Mouse (Mus musculus) kidney, postnatal 10 days (tissue): ENCODE measurements around the gene Bcl2l15.
"Not testable (repeated sequence)": the region's sequence is repeated elsewhere in the genome, so short reads cannot be mapped to it uniquely, and the experiment has no call there.

Experiments used
- DNase-seq: peaks from one replicate; pipeline ENCODE4 v3.0.0; 2021; ENCODE audit warnings: mixed read lengths

Gene Bcl2l15

DNA sequence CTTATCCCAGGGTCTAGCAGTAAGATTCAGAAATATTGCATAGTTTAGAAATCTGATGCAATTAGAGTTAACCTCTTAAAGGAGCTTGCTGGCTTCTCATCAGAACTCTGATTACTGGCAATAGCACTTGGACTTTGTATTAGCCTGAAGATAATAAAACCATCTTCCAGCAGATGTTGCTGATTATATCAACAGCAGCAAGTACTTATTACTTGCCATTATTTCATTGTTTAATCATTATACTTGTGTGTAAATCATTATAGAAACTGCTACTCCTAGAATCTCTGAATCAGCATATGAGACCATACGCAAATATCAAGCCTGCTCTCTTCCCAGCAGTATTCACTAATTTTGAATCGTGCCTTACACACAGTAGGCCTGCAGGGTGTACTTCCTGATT lies 1.6 kb downstream of the Bcl2l15 start:
- no peak for DNase-seq

DNA sequence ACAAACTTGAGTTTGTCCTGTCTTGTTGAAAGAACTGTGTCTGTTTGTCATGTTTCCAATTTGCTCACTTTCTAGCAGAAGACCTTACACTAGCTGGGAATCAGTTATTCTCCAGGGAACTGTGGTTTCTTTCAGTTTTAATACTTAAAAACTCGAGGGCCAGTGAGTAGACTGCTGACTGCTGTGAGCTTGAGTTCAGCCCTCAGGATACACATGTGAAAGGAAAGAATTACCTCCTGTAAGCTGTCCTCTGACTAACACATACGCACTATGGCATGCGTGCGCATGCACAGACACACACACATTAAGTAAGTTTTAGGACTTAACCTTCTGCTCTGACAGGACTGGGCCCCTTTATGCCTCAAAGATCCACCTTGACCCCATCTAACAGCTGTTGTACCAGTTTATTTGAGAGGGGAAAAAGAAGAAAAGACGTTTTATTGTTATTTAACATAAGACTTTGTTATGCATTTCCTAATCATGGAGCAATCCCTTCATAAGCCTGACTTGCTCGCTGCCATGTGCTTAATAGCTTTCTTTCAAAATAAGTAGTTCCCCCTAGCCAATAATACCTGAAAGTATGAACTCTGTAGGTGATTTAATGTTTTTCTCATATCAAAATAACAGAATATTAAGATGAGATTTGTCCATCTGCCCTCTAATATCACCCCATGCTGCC lies 3.0 kb downstream of the Bcl2l15 start:
- no peak for DNase-seq

DNA sequence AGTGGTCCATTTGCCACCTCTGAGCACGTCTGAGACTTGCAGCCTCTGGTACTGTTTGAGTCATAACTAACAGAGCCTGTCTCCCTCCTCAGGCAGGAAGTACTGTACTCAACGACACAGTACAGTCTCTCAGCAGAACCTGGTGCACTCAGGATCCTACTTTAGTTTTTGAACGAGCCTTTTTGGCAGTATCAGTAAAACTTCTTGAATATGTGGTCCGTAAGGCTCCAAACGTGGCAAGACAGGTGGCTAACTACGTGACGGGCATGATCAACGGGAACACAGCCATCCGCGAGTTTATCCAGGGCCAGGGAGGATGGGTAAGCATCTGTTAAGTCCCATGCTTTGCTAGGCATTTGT lies 3.5 kb downstream of the Bcl2l15 start:
- no peak for DNase-seq

DNA sequence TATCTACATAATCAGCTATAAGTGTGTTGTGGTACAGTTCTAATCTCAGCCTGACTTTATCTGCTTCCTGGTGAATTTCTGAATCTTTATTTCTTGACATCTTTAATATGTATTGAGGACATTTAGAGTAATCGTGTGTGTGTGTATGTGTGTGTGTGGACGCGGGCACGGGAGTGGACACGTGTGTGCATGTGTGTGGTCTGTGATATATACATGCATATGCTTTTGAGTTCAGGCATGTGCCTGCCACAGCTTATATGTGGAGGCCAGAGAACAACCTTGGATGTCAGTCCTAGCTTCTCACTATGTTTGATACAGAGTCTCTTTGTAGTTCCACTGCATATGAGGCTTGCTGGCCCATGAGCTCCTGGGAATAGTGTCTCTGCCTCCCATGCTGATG lies 4.1 kb downstream of the Bcl2l15 start:
- no peak for DNase-seq

DNA sequence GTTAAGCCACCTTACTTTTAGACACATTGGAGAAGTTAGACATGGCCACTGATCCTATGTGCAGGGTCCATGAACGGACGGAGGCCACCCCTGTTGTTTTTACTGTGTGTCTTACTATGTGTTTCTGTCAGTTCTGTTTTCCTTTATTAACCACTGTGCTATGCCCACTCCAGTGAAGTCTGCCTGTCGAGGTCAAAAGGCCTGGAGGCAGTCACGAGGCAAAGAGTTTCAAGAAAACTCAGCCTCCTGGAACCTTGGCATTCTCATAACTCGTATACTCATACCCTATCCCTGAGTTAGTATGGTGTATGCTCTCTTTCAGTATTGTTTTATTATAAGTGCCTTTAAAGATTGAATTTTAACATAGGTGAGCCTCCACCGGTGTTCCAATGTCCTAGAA lies 7.3 kb downstream of the Bcl2l15 start:
- no peak for DNase-seq

GRCm38 (mm10) chr3:103840195-103840594 lies 7.8 kb downstream of the Bcl2l15 start:
- DNase-seq = not testable (repeated sequence)

GRCm38 (mm10) chr3:103840946-103841345 lies 8.5 kb downstream of the Bcl2l15 start:
- not testable (repeated sequence) for DNase-seq

- peak; percentile 13 for DNase-seq
Measured at GRCm38 (mm10) chr3:103850644-103851363, 18.4 kb downstream of the Bcl2l15 start.

DNA sequence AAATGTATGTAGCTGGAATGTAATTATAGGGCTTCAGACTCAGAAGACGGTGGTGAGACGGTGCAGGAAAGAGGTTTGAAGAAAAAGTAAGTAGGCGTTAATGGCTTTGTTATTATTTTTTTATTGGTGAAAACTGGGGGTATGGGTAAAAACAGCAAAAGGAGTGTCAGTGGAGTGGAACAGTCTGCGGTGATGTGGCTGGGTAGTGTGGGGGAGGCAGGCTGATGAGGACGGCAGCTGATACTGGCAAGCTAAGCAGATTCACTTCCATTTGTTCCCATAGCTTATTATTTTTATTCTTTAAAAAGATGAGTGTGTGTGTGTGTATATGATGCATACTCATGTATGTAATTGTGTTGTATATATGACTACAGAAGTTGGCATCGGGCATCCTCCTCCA lies 19.1 kb downstream of the Bcl2l15 start:
- DNase-seq = no peak

GRCm38 (mm10) chr3:103851882-103852281 lies 19.5 kb downstream of the Bcl2l15 start:
- DNase-seq = no peak

DNA sequence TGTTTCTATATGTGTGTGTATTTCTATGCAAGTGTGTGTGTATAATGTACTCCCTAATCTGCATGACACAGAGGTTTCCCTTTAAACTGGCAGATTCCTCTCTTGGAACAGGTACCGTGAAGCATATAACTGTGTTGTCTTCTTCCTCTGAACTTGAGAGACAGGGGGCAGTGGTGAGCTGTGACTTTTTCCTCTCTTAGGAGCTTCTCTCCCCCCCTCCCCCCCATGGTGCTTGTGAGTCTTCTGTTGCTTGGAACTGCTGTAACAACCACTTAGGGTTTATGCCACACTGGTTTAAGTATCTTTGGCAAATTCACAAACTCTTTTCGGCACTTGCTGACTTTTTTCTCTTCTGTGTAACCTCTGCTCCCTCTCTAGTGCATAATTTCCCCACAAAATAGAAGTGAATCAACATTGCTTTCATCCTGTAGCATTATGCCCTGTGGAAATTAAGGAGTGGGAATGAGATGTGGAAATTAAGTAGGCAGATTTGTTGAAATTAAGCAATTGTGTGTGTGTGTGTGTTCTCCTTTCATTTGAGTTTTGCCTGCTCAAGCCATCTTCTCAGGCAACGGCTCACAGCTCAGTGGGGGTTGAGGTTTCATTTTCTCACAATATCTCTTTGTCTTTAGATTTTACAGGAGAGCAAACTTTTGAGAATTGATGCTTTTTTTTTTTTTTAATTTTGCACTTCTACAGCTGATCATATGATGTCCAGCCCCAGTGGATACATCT lies 20.3 kb downstream of the Bcl2l15 start:
- DNase-seq = peak; percentile 74

DNA sequence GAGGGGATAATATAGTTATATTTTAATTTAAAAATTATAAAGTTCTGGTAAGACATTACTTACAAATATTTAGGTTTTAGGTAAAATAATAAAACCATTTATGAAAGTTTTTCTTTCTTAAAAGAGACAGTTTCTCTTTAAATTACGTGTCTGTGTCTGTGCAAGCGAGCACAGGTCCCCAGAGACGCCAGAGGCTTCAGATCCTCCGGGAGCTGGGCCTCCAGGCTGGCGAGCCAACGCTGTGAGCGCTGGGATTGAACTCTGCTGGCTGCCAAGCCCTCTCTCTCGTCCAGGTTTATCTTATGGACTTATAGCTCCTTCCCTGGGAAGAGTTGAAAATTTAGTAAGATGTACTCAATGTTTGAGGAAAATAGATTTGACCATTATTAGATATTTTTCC lies 21.4 kb downstream of the Bcl2l15 start:
- no peak for DNase-seq

DNA sequence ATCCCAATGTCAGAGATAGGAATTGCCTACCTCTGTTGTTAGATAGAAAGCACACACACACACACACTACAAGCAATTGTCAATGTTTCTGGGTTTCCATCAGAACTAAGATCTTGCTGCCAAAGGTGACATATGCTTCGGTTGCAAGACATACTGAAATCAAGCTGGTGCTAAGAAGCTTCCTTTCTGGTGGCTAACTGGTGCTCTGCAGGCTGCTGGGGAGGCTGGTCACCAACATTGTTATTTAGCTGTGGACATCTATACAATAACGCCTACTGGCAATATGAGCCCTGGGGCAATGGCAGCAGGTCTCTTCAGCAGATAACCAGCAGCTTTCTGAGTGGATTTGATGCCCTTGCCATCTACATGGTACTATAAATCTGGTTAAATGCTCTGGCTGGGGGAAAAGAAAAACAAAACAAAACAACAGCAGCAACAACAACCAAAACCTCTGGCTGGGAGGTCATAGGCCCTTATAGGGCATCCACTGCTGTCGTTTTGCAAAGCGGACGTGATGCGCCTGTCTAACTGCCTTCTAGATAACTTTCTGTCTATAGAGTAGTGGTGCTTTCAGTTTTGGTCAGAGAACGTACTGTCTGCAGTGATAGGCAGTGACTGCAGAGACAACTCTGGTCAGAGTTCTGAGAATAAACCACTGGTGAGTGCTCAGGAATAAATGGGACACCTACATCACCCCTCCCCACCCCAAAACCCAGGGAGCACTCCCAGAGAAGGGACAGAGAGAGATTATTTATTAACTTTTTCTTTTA lies 24.8 kb downstream of the Bcl2l15 start:
- DNase-seq = no peak

GRCm38 (mm10) chr3:103857977-103858563 lies 25.7 kb downstream of the Bcl2l15 start:
- DNase-seq = no peak

GRCm38 (mm10) chr3:103858881-103859801 lies 26.7 kb downstream of the Bcl2l15 start, which contains the start of gene Ptpn22:
Gene Ptpn22, plus strand, starts transcription at chr3:103859795.
- DNase-seq = peak; percentile 9

- DNase-seq = peak; percentile 13
Measured at GRCm38 (mm10) chr3:103859851-103860391, 27.5 kb downstream of the Bcl2l15 start.

DNA sequence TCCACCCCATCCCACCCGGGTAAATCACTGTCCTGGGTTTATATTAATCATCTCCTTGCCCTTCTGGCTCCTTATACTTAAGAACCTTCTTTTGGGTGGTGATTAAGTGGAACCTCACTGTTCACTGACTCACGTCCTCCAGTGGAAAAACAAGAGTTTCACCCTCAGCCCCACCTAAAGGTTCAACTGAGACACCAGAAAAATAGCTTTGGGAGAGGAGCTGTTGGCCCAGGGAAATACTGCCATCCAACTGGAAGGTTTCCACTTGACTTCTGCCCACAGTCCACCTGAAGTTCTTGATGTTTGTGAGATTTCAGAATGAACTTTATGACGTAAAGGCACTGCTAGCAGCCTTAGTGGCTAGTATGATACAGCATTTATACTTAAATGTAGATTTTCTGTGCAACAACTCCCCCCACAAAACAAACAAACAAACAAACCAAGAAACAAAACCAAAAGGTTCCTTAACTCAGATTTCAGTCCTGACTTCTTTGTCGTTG lies 30.4 kb downstream of the Bcl2l15 start:
- no peak for DNase-seq

- DNase-seq = peak; percentile 12
Measured at GRCm38 (mm10) chr3:103864200-103864599, 31.8 kb downstream of the Bcl2l15 start.

DNA sequence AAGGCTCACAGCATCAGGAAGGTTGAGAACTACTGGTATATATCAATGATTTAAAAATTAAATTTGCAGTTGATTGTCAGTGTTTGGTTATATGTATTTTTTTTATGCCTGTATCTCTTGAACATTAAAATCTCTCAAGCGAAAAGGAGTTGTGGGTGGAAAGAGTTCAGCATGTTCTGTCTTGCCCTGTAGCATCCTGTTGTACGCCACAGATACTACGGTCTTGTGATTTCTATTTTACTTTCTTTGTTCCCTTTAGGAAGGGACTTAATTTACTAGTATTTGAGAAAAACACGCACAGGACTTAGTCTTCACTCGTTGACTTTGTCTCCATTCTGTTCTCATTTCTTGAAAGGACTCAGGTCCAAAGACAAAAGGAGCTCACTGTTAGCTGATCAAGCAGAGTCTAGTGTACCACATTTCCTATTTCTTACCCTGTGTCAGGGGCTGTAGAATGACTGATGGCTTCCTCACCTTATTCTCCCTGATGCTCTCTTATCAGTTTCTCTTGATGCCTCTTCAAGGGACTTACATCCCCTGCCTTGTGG lies 35.1 kb downstream of the Bcl2l15 start:
- DNase-seq = no peak

DNA sequence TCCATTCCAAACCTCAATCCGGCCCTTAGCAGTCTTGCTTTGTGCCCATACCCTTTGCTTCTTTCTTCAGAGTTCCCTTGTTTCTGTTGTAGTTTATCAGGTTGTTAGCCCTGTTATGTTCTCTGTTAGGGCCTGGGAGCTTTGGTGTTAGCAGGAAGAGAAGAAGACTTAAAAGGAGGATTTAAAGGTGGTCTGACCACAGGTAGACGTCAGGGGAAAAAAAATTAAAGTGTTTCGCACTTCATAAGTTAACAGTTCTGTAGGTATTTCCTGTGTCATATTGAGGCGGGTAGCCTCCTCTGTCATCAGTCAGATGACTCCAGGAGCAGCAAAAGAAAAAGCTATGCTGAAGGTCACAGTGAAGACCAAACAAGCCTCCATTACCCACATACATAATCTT lies 35.6 kb downstream of the Bcl2l15 start:
- DNase-seq = no peak

DNA sequence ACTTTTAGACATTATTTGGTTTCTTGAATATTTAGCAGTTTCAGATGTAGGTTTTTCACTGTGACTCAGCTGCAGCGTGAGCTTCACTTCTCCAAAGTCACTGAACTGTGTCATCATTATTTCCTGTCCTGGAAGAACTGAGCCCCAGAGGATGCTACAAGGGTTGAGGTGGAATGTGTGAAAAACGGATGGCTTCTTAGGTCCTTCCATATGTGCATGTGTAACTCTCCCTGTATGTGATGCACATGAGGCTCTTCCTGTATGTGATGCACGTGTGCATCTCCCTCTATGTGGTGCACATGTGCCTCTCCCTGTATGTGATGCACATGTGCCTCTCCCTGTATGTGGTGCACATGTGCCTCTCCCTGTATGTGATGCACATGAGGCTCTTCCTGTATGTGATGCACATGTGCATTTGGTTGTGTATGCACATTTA lies 40.3 kb downstream of the Bcl2l15 start:
- no peak for DNase-seq
